Mouse (Mus musculus): ENCODE results near the gene Arglu1. TPM values are rescaled to one million over a fixed set of nuclear protein-coding genes. Genes with fewer than 3 reads are reported as not detected.

Arglu1 gene
- 94.6 and 100 TPM in 2 replicates for polyA plus RNA-seq (2015; fragmentation: Nextera tagmentation; extraction: Ambion mirVana)

- Histone ChIP-seq H3K36me3 (ENCODE audit: control insufficient read depth, insufficient read depth, low read length) (no peaks in the 10 kb centered on the region), H3K4me2 (ENCODE audit: low read depth, low read length) (peak within 1 kb of the TSS; percentile 84), H3K4me1 (ENCODE audit: control insufficient read depth, insufficient read depth, low read length) (peaks cover 35% of the 10 kb centered on the region), H3K9me3 (replicated peaks; ENCODE audit: control insufficient read depth, low read length) (no peaks in the 10 kb centered on the region), H3K4me3 (replicated peaks; ENCODE audit: low read length) (peak within 1 kb of the TSS; percentile 81), H3K9ac (ENCODE audit: low read length) (peak within 1 kb of the TSS; percentile 100), H3K27me3 (ENCODE audit: control insufficient read depth, insufficient read depth, low read length) (no peaks in the 10 kb centered on the region), H3K27ac (ENCODE audit: low read length) (peak within 1 kb of the TSS; percentile 95)
- whole genome bisulfite sequencing, result under 1% methylated on average over 78 of the region's 81 CpGs
- ATAC-seq (ENCODE audit: insufficient read depth, low FRiP score), result peak; percentile 95
These were observed at the start of gene Arglu1 for GRCm38 (mm10) chr8:8690146-8691092. Gene Arglu1 (minus strand): TSS chr8:8690521.

- H3K36me3 ChIP-seq (ENCODE audit: control insufficient read depth, insufficient read depth, low read length), result no peaks in the 10 kb centered on the region
- ATAC-seq (ENCODE audit: insufficient read depth, low FRiP score), result no peak
- no peak overlapping the region for H3K4me2 ChIP-seq (ENCODE audit: low read depth, low read length)
- no peak overlapping the region for H3K4me3 ChIP-seq (replicated peaks; ENCODE audit: low read length)
- H3K27me3 ChIP-seq (ENCODE audit: control insufficient read depth, insufficient read depth, low read length), result no peaks in the 10 kb centered on the region
- H3K4me1 ChIP-seq (ENCODE audit: control insufficient read depth, insufficient read depth, low read length), result peaks cover 7% of the 10 kb centered on the region; the same call in 1 of the 2 replicates
- H3K9ac ChIP-seq (ENCODE audit: low read length), result no peak overlapping the region
- WGBS, result 82% methylated on average over 3 of the region's 3 CpGs
- no peak overlapping the region for H3K27ac ChIP-seq (ENCODE audit: low read length)
- no peaks in the 10 kb centered on the region for H3K9me3 ChIP-seq (replicated peaks; ENCODE audit: control insufficient read depth, low read length)
These were observed 47.0 kb upstream of the Arglu1 start for GRCm38 (mm10) chr8:8737271-8737670.

GRCm38 (mm10) chr8:8736826-8737225 is 46.5 kb upstream of the Arglu1 start:
- no peak overlapping the region for H3K9ac ChIP-seq (ENCODE audit: low read length)
- H3K27ac ChIP-seq (ENCODE audit: low read length), result no peak overlapping the region
- H3K4me1 ChIP-seq (ENCODE audit: control insufficient read depth, insufficient read depth, low read length), result peaks cover 7% of the 10 kb centered on the region; the same call in 1 of the 2 replicates
- no peak overlapping the region for H3K4me2 ChIP-seq (ENCODE audit: low read depth, low read length)
- no peak overlapping the region for H3K4me3 ChIP-seq (replicated peaks; ENCODE audit: low read length)
- WGBS, result 66% methylated on average over 8 of the region's 8 CpGs
- no peak for ATAC-seq (ENCODE audit: insufficient read depth, low FRiP score)
- no peaks in the 10 kb centered on the region for H3K27me3 ChIP-seq (ENCODE audit: control insufficient read depth, insufficient read depth, low read length)
- no peaks in the 10 kb centered on the region for H3K36me3 ChIP-seq (ENCODE audit: control insufficient read depth, insufficient read depth, low read length)
- H3K9me3 ChIP-seq (replicated peaks; ENCODE audit: control insufficient read depth, low read length), result no peaks in the 10 kb centered on the region

GRCm38 (mm10) chr8:8733804-8734203 is 43.5 kb upstream of the Arglu1 start:
- H3K4me2 ChIP-seq (ENCODE audit: low read depth, low read length), result no peak overlapping the region
- H3K9ac ChIP-seq (ENCODE audit: low read length), result no peak overlapping the region
- no peak overlapping the region for H3K4me3 ChIP-seq (replicated peaks; ENCODE audit: low read length)
- no peak overlapping the region for H3K27ac ChIP-seq (ENCODE audit: low read length)
- WGBS, result 23% methylated on average over 4 of the region's 4 CpGs
- no peaks in the 10 kb centered on the region for H3K9me3 ChIP-seq (replicated peaks; ENCODE audit: control insufficient read depth, low read length)
- no peaks in the 10 kb centered on the region for H3K4me1 ChIP-seq (ENCODE audit: control insufficient read depth, insufficient read depth, low read length)
- ATAC-seq (ENCODE audit: insufficient read depth, low FRiP score), result no peak
- H3K36me3 ChIP-seq (ENCODE audit: control insufficient read depth, insufficient read depth, low read length), result no peaks in the 10 kb centered on the region
- no peaks in the 10 kb centered on the region for H3K27me3 ChIP-seq (ENCODE audit: control insufficient read depth, insufficient read depth, low read length)

DNA sequence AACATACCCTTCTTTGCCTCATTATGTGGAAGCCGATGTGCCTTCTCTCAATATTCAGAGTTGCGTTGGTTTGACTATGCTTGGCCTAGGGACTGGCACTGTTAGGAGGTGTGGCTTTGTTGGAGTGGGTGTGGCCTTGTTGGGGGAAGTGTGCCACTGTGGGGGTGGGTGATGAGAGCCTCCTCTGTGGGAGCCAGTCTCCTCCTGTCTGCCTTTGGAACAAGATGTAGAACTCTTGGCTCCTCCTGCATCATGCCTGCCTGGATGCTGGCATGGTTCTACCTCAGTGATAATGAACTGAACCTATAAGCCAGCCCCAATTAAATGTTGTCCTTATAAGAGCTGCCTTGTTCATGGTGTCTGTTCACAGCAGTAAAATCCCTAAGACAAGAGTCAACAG is 38.3 kb upstream of the Arglu1 start:
- no peak overlapping the region for H3K4me3 ChIP-seq (replicated peaks; ENCODE audit: low read length)
- 97% methylated on average over 2 of the region's 2 CpGs for WGBS
- no peak overlapping the region for H3K4me2 ChIP-seq (ENCODE audit: low read depth, low read length)
- no peaks in the 10 kb centered on the region for H3K27me3 ChIP-seq (ENCODE audit: control insufficient read depth, insufficient read depth, low read length)
- no peaks in the 10 kb centered on the region for H3K36me3 ChIP-seq (ENCODE audit: control insufficient read depth, insufficient read depth, low read length)
- H3K4me1 ChIP-seq (ENCODE audit: control insufficient read depth, insufficient read depth, low read length), result no peaks in the 10 kb centered on the region
- no peaks in the 10 kb centered on the region for H3K9me3 ChIP-seq (replicated peaks; ENCODE audit: control insufficient read depth, low read length)
- no peak for ATAC-seq (ENCODE audit: insufficient read depth, low FRiP score)
- no peak overlapping the region for H3K27ac ChIP-seq (ENCODE audit: low read length)
- no peak overlapping the region for H3K9ac ChIP-seq (ENCODE audit: low read length)

DNA sequence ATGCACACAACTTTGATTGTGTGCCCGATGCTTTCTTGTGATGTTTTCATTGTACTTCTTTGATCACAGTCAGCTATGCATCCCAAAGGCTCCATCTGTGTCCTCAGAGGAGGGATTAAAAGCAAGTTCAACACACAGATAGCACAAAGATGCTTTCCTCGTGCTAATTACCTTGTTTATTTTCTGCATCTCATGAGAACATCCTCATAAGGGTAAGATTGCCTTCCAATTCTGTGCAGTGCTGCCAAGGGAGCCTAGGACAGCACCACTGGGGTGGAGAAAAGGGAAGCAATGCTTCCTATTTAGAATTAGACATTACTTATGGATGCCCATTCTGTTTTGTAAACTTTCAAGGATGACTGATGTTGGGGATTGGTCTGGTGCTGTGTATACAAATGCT is 36.2 kb upstream of the Arglu1 start:
- no peaks in the 10 kb centered on the region for H3K36me3 ChIP-seq (ENCODE audit: control insufficient read depth, insufficient read depth, low read length)
- H3K4me1 ChIP-seq (ENCODE audit: control insufficient read depth, insufficient read depth, low read length), result no peaks in the 10 kb centered on the region
- no peak overlapping the region for H3K4me3 ChIP-seq (replicated peaks; ENCODE audit: low read length)
- no peaks in the 10 kb centered on the region for H3K27me3 ChIP-seq (ENCODE audit: control insufficient read depth, insufficient read depth, low read length)
- 69% methylated on average over 2 of the region's 2 CpGs for WGBS
- H3K9me3 ChIP-seq (replicated peaks; ENCODE audit: control insufficient read depth, low read length), result no peaks in the 10 kb centered on the region
- H3K27ac ChIP-seq (ENCODE audit: low read length), result no peak overlapping the region
- H3K9ac ChIP-seq (ENCODE audit: low read length), result no peak overlapping the region
- ATAC-seq (ENCODE audit: insufficient read depth, low FRiP score), result no peak
- H3K4me2 ChIP-seq (ENCODE audit: low read depth, low read length), result no peak overlapping the region

GRCm38 (mm10) chr8:8704813-8705212 is 14.5 kb upstream of the Arglu1 start:
- Histone ChIP-seq H3K9me3 (replicated peaks; ENCODE audit: control insufficient read depth, low read length) (no peaks in the 10 kb centered on the region), H3K36me3 (ENCODE audit: control insufficient read depth, insufficient read depth, low read length) (no peaks in the 10 kb centered on the region), H3K27me3 (ENCODE audit: control insufficient read depth, insufficient read depth, low read length) (no peaks in the 10 kb centered on the region), H3K27ac (ENCODE audit: low read length) (no peak overlapping the region), H3K4me1 (ENCODE audit: control insufficient read depth, insufficient read depth, low read length) (no peaks in the 10 kb centered on the region), H3K4me3 (replicated peaks; ENCODE audit: low read length) (no peak overlapping the region), H3K4me2 (ENCODE audit: low read depth, low read length) (no peak overlapping the region), H3K9ac (ENCODE audit: low read length) (no peak overlapping the region)
- 64% methylated on average over 9 of the region's 9 CpGs for WGBS
- no peak for ATAC-seq (ENCODE audit: insufficient read depth, low FRiP score)

- H3K27me3 ChIP-seq (ENCODE audit: control insufficient read depth, insufficient read depth, low read length), result no peaks in the 10 kb centered on the region
- no peaks in the 10 kb centered on the region for H3K9me3 ChIP-seq (replicated peaks; ENCODE audit: control insufficient read depth, low read length)
- ATAC-seq (ENCODE audit: insufficient read depth, low FRiP score), result no peak
- 64% methylated on average over 2 of the region's 2 CpGs for whole genome bisulfite sequencing
- H3K27ac ChIP-seq (ENCODE audit: low read length), result no peak overlapping the region
- no peak overlapping the region for H3K9ac ChIP-seq (ENCODE audit: low read length)
- no peaks in the 10 kb centered on the region for H3K4me1 ChIP-seq (ENCODE audit: control insufficient read depth, insufficient read depth, low read length)
- H3K4me3 ChIP-seq (replicated peaks; ENCODE audit: low read length), result no peak overlapping the region
- no peaks in the 10 kb centered on the region for H3K36me3 ChIP-seq (ENCODE audit: control insufficient read depth, insufficient read depth, low read length)
- H3K4me2 ChIP-seq (ENCODE audit: low read depth, low read length), result no peak overlapping the region
These were observed 13.3 kb upstream of the Arglu1 start for GRCm38 (mm10) chr8:8703668-8704067.

- Histone ChIP-seq H3K9ac (ENCODE audit: low read length) (no peak overlapping the region), H3K27ac (ENCODE audit: low read length) (no peak overlapping the region), H3K36me3 (ENCODE audit: control insufficient read depth, insufficient read depth, low read length) (no peaks in the 10 kb centered on the region), H3K4me3 (replicated peaks; ENCODE audit: low read length) (no peak overlapping the region), H3K4me1 (ENCODE audit: control insufficient read depth, insufficient read depth, low read length) (no peaks in the 10 kb centered on the region), H3K4me2 (ENCODE audit: low read depth, low read length) (no peak overlapping the region), H3K27me3 (ENCODE audit: control insufficient read depth, insufficient read depth, low read length) (no peaks in the 10 kb centered on the region), H3K9me3 (replicated peaks; ENCODE audit: control insufficient read depth, low read length) (no peaks in the 10 kb centered on the region)
- ATAC-seq (ENCODE audit: insufficient read depth, low FRiP score), result no peak
- WGBS, result 90% methylated on average over 10 of the region's 10 CpGs
These were observed 10.5 kb upstream of the Arglu1 start for GRCm38 (mm10) chr8:8700821-8701220.
